Mouse (Mus musculus): ENCODE measurements around the gene Larp4b. TPM values are rescaled to one million over a fixed set of nuclear protein-coding genes. Genes with fewer than 3 reads are reported as not detected.
"Not testable (repeated sequence)": the region's sequence is repeated elsewhere in the genome, so short reads cannot be mapped to it uniquely, and the experiment has no call there.

Gene Larp4b
- polyA plus RNA-seq (2015; fragmentation: Nextera tagmentation; extraction: Ambion mirVana): 37.9 and 40.4 TPM in 2 replicates

DNA sequence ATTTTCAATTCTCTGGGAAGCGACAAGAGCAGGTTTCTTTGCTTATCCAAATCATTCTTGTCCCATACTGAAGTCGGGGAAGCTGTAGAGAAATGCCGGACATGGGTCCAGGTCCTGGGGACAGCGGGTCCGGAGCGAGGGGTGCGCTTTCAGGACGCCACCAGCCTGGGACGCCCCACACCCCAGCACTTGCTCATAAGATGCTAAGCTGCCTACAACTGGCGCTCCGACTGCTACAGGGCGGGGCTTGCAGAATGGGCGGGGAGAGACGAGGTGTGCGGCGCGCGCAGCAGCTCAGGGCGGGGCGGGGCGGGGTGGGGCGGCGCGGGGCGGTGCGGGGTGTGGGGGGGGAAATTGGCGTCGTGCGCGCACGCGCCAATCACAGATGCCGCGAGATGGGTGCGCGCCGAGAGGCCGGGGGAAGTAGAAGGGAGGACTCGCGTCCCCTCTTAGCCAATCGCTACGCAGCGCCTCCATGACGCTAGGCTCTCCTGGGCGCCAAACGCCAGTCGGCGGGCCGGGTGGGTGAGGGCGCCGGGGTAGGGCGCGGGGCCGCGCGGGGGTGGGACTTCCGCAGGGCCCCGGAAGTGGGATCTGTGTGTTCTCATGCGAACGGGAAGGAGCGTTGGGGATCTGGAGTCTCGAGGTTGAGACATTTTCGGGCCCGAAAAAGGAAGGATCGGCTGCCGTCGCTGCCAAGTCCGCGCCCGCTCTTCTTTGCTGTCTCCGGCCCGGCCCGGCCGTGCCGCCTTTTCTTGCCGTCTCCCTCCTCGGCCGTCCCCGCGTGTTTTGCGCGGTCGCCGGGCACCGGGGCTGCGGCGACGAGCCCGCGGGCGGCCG lies at the start of gene Larp4b:
TSS of gene Larp4b (plus strand) at position 566 of the 840 bp plus-strand sequence.
- Histone ChIP-seq H3K4me3 (replicated peaks; ENCODE audit: low read length) (peak within 1 kb of the TSS; percentile 99), H3K36me3 (ENCODE audit: control insufficient read depth, insufficient read depth, low read length) (no peaks in the 10 kb centered on the region), H3K27me3 (ENCODE audit: control insufficient read depth, insufficient read depth, low read length) (no peaks in the 10 kb centered on the region), H3K4me1 (ENCODE audit: control insufficient read depth, insufficient read depth, low read length) (peaks cover 15% of the 10 kb centered on the region), H3K27ac (ENCODE audit: low read length) (peak within 1 kb of the TSS; percentile 98), H3K9me3 (replicated peaks; ENCODE audit: control insufficient read depth, low read length) (no peaks in the 10 kb centered on the region), H3K4me2 (ENCODE audit: low read depth, low read length) (peak within 1 kb of the TSS; percentile 68), H3K9ac (ENCODE audit: low read length) (peak within 1 kb of the TSS; percentile 93)
- ATAC-seq (ENCODE audit: insufficient read depth, low FRiP score): peak; percentile 100
- WGBS: under 1% methylated on average over 85 of the region's 92 CpGs

DNA sequence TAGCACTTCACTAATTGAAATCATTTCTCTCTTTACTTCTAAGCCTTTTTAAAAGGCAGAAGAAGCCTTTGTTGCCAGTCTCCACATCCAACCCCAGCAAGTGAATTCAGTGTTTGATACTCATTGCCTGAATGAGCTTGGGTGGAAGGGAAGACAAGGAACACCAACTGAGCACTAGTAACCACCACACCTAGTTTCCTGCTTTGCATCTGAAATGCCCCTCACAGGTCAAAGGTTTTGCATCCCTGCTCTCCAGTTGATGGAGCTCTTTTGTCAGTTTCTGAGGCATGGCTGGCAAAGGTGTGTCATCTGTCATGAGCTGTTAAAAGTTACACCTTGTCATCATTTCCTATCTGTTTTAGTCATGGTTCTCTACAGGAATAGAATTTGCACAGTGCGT lies 49.0 kb upstream of the Larp4b start:
- Histone ChIP-seq H3K27ac (ENCODE audit: low read length) (no peak overlapping the region), H3K9ac (ENCODE audit: low read length) (no peak overlapping the region), H3K4me3 (replicated peaks; ENCODE audit: low read length) (no peak overlapping the region), H3K4me2 (ENCODE audit: low read depth, low read length) (no peak overlapping the region), H3K9me3 (replicated peaks; ENCODE audit: control insufficient read depth, low read length) (no peaks in the 10 kb centered on the region), H3K4me1 (ENCODE audit: control insufficient read depth, insufficient read depth, low read length) (no peaks in the 10 kb centered on the region), H3K36me3 (ENCODE audit: control insufficient read depth, insufficient read depth, low read length) (no peaks in the 10 kb centered on the region), H3K27me3 (ENCODE audit: control insufficient read depth, insufficient read depth, low read length) (no peaks in the 10 kb centered on the region)
- 95% methylated on average over 1 of the region's 1 CpGs for WGBS
- ATAC-seq (ENCODE audit: insufficient read depth, low FRiP score): no peak

DNA sequence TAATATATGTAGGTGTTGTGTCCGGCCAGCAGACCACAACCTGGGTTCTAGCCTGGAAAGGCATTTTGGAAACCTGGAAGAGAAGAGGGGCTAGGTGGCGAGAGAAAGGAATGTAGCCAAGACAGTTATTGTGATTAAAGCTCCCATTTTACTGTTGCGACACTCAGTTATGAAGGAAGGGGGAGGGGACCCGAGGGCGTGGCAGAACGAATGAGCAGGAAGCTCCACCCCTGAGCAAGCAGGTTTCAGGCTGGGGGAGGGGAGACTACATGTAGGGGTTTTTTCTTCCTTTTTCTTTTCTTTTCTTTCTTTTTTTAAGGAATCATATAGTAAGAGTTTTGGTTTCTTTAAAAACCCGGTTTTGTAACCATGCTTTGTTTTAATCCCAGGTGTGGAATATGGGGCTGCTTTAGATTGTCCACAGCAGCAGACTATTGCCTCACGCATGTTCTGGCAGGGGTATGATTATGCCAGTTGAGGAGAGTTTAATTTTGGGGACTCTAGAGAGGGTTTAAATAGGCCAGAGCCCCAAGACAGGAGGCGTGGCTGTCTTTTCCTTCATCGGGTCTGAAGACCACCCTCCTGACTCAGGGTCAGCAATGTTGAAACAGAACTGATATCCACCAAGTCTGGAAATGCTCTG lies 41.5 kb upstream of the Larp4b start:
- not testable (repeated sequence) for H3K27me3 ChIP-seq (ENCODE audit: control insufficient read depth, insufficient read depth, low read length); H3K4me3 ChIP-seq (replicated peaks; ENCODE audit: low read length); ATAC-seq (ENCODE audit: insufficient read depth, low FRiP score); H3K9me3 ChIP-seq (replicated peaks; ENCODE audit: control insufficient read depth, low read length); H3K27ac ChIP-seq (ENCODE audit: low read length); H3K36me3 ChIP-seq (ENCODE audit: control insufficient read depth, insufficient read depth, low read length); H3K9ac ChIP-seq (ENCODE audit: low read length); H3K4me2 ChIP-seq (ENCODE audit: low read depth, low read length); H3K4me1 ChIP-seq (ENCODE audit: control insufficient read depth, insufficient read depth, low read length)
- 53% methylated on average over 10 of the region's 10 CpGs for WGBS

DNA sequence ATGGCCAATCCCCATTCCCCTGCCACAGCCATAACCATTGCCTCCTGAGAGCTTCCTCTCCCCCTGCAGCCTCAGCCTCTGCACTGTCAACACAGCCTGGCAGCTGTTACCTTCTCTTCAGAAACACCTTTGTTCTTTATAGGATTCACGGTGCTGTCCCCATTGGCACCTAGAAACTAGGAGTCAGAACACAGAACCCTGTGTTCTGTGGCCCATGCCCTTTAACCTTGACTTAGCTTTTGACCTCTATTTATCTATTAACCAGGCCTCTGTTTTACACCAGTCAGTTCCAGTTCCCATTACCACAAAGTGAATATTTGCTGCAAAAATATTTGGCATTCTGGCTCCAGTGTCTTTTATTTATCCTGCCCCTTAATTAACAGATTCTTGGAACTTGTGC lies 36.4 kb upstream of the Larp4b start:
- 51% methylated on average over 1 of the region's 1 CpGs for WGBS
- no peak overlapping the region for H3K4me3 ChIP-seq (replicated peaks; ENCODE audit: low read length)
- H3K9me3 ChIP-seq (replicated peaks; ENCODE audit: control insufficient read depth, low read length): no peaks in the 10 kb centered on the region
- ATAC-seq (ENCODE audit: insufficient read depth, low FRiP score): peak; percentile 29; the same call in 1 of the 2 replicates
- no peak overlapping the region for H3K27ac ChIP-seq (ENCODE audit: low read length)
- H3K4me2 ChIP-seq (ENCODE audit: low read depth, low read length): no peak overlapping the region
- H3K27me3 ChIP-seq (ENCODE audit: control insufficient read depth, insufficient read depth, low read length): no peaks in the 10 kb centered on the region
- H3K4me1 ChIP-seq (ENCODE audit: control insufficient read depth, insufficient read depth, low read length): no peaks in the 10 kb centered on the region
- H3K36me3 ChIP-seq (ENCODE audit: control insufficient read depth, insufficient read depth, low read length): no peaks in the 10 kb centered on the region
- H3K9ac ChIP-seq (ENCODE audit: low read length): no peak overlapping the region

DNA sequence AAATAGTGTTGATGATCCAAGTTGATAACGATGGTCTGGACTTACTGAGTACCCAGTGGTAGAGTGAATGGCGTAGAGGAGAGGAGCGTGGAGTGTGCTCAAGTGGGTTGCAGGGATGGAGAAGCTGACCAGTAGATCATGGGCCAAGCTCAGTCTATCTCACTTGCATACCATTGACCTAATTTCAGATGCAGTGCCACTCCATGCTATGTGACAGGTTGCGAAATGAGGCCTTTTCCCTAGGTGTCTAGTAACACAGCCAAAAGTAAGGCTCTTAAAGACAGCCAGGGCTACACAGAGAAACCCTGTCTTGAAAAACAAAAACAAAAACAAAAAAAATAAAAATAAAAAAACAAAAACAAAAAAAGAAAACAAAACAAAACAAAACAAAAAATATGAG lies 35.0 kb upstream of the Larp4b start:
- Histone ChIP-seq H3K36me3 (ENCODE audit: control insufficient read depth, insufficient read depth, low read length) (no peaks in the 10 kb centered on the region), H3K9me3 (replicated peaks; ENCODE audit: control insufficient read depth, low read length) (no peaks in the 10 kb centered on the region), H3K27ac (ENCODE audit: low read length) (no peak overlapping the region), H3K4me3 (replicated peaks; ENCODE audit: low read length) (no peak overlapping the region), H3K27me3 (ENCODE audit: control insufficient read depth, insufficient read depth, low read length) (no peaks in the 10 kb centered on the region), H3K4me2 (ENCODE audit: low read depth, low read length) (no peak overlapping the region), H3K4me1 (ENCODE audit: control insufficient read depth, insufficient read depth, low read length) (no peaks in the 10 kb centered on the region), H3K9ac (ENCODE audit: low read length) (no peak overlapping the region)
- ATAC-seq (ENCODE audit: insufficient read depth, low FRiP score): no peak
- 87% methylated on average over 4 of the region's 4 CpGs for WGBS

DNA sequence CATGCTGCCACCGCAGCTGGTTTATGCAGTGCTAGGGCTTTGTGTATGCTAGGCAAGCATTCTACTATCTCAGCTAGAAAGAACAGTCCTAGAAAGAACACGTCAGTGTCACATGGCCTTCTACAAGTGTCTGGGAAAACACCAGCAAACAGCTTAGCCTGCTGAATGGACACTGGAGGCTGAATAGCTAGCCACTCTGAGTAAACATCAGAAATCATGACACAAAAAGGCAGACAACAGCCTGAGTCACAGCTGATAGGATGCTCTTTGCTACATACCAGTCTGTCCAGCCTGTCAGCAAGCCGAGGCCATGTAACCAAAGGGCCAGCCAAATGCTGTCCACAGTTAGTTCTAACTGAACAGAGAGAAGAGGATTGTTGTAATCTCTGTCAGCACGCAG lies 32.3 kb upstream of the Larp4b start:
- Histone ChIP-seq H3K4me3 (replicated peaks; ENCODE audit: low read length) (no peak overlapping the region), H3K36me3 (ENCODE audit: control insufficient read depth, insufficient read depth, low read length) (no peaks in the 10 kb centered on the region), H3K4me1 (ENCODE audit: control insufficient read depth, insufficient read depth, low read length) (no peaks in the 10 kb centered on the region), H3K27me3 (ENCODE audit: control insufficient read depth, insufficient read depth, low read length) (no peaks in the 10 kb centered on the region), H3K27ac (ENCODE audit: low read length) (no peak overlapping the region), H3K9ac (ENCODE audit: low read length) (no peak overlapping the region), H3K4me2 (ENCODE audit: low read depth, low read length) (no peak overlapping the region), H3K9me3 (replicated peaks; ENCODE audit: control insufficient read depth, low read length) (no peaks in the 10 kb centered on the region)
- ATAC-seq (ENCODE audit: insufficient read depth, low FRiP score): no peak
- WGBS: 62% methylated on average over 4 of the region's 4 CpGs

DNA sequence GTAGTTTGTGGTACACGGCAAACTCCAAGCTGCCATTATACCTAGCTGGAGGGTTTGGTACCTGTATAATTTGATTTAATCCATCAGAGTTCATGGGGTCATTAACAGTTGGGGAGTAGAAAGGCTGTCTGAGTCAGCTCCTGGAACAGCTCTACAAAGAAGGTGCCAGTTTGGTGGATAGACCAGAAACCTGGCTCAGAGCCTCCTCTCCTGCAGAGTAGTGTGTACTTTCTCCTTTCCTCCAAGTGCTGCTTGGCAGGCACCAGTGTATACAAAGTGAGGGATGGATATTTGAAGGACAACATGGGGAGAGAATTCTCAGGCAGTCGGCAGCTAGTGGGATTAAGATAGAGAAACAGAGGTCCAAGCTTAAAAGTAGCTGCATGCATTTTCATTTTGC lies 29.5 kb upstream of the Larp4b start:
- 57% methylated on average over 2 of the region's 2 CpGs for WGBS
- H3K9me3 ChIP-seq (replicated peaks; ENCODE audit: control insufficient read depth, low read length): no peaks in the 10 kb centered on the region
- H3K36me3 ChIP-seq (ENCODE audit: control insufficient read depth, insufficient read depth, low read length): no peaks in the 10 kb centered on the region
- H3K9ac ChIP-seq (ENCODE audit: low read length): no peak overlapping the region
- no peak overlapping the region for H3K4me2 ChIP-seq (ENCODE audit: low read depth, low read length)
- H3K4me3 ChIP-seq (replicated peaks; ENCODE audit: low read length): no peak overlapping the region
- H3K27ac ChIP-seq (ENCODE audit: low read length): no peak overlapping the region
- no peaks in the 10 kb centered on the region for H3K4me1 ChIP-seq (ENCODE audit: control insufficient read depth, insufficient read depth, low read length)
- no peaks in the 10 kb centered on the region for H3K27me3 ChIP-seq (ENCODE audit: control insufficient read depth, insufficient read depth, low read length)
- ATAC-seq (ENCODE audit: insufficient read depth, low FRiP score): peak; percentile 62; the same call in 1 of the 2 replicates

DNA sequence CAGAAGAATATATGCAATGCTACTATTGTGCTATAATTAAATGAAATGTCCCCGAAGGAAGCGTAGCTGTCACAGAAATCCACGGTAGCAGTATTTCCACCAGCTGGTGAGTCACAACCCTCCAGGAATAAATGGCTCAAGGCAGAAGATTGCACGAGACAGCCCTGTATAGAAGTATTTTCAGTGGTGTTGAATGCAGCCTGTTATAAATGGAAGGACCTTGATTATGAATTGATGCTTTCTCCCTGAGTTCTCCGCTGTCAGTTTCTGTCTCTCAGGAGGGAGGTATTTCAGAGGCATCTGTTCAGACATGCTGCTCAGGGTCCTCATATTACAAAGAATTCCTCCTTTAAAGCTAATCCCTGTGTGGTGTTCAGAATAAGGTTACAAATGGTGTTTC lies 27.6 kb upstream of the Larp4b start:
- Histone ChIP-seq H3K4me3 (replicated peaks; ENCODE audit: low read length) (no peak overlapping the region), H3K36me3 (ENCODE audit: control insufficient read depth, insufficient read depth, low read length) (no peaks in the 10 kb centered on the region), H3K27me3 (ENCODE audit: control insufficient read depth, insufficient read depth, low read length) (no peaks in the 10 kb centered on the region), H3K4me1 (ENCODE audit: control insufficient read depth, insufficient read depth, low read length) (no peaks in the 10 kb centered on the region), H3K9me3 (replicated peaks; ENCODE audit: control insufficient read depth, low read length) (no peaks in the 10 kb centered on the region), H3K27ac (ENCODE audit: low read length) (no peak overlapping the region), H3K9ac (ENCODE audit: low read length) (no peak overlapping the region), H3K4me2 (ENCODE audit: low read depth, low read length) (no peak overlapping the region)
- WGBS: 53% methylated on average over 5 of the region's 5 CpGs
- ATAC-seq (ENCODE audit: insufficient read depth, low FRiP score): no peak

DNA sequence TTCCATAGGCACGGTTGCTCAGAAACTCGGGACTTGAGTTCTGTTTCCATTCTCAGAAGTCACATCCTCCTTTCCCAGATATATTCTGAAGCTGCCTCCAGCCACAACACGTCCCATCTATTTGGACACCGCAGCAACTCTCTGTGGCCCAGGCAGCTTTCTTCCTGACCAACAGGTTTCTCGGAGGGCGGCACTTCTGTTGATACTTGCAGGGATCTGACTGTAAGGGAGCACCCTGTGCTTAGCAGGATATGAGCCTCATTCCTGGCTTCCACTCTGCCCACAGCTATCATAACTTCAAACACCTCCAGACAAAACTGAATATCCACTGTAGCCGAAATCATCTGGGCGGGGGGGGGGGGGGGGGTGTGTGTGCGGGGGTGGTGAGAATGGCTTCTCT lies 22.7 kb upstream of the Larp4b start:
- H3K27me3 ChIP-seq (ENCODE audit: control insufficient read depth, insufficient read depth, low read length): no peaks in the 10 kb centered on the region
- no peak overlapping the region for H3K4me3 ChIP-seq (replicated peaks; ENCODE audit: low read length)
- no peaks in the 10 kb centered on the region for H3K4me1 ChIP-seq (ENCODE audit: control insufficient read depth, insufficient read depth, low read length)
- no peak overlapping the region for H3K4me2 ChIP-seq (ENCODE audit: low read depth, low read length)
- no peaks in the 10 kb centered on the region for H3K36me3 ChIP-seq (ENCODE audit: control insufficient read depth, insufficient read depth, low read length)
- H3K9me3 ChIP-seq (replicated peaks; ENCODE audit: control insufficient read depth, low read length): no peaks in the 10 kb centered on the region
- ATAC-seq (ENCODE audit: insufficient read depth, low FRiP score): no peak; the same call in 1 of the 2 replicates
- 56% methylated on average over 9 of the region's 9 CpGs for WGBS
- peak overlapping the region; percentile 60; the same call in 1 of the 2 replicates for H3K27ac ChIP-seq (ENCODE audit: low read length)
- H3K9ac ChIP-seq (ENCODE audit: low read length): no peak overlapping the region

All from stomach, embryonic 16.5 days (tissue).